Mouse (Mus musculus) lung, embryonic 16.5 days (tissue): ENCODE measurements around the gene Tmem129. TPM values are rescaled to one million over a fixed set of nuclear protein-coding genes. Genes with fewer than 3 reads are reported as not detected.

Source experiments
- ATAC-seq: fragments of 200-750 bp; cut with Nextera tagmentation; 2 replicates; pipeline ENCODE4 v1.8.0; 2017; ENCODE audit warnings: low read depth, mild to moderate bottlenecking, moderate library complexity
- H3K27ac ChIP-seq: fragments of 300-500 bp; sonication (generic); 2 replicates; pipeline ENCODE4 v1.5.1; 2014; ENCODE audit warnings: mild to moderate bottlenecking, control low read depth, low read length
- H3K27me3 ChIP-seq: fragments of 300-500 bp; sonication (generic); 2 replicates; pipeline ENCODE4 v1.6.1; 2014; ENCODE audit warnings: low read depth, low read length, mixed read lengths; ENCODE audit not compliant: control insufficient read depth, insufficient read depth
- H3K36me3 ChIP-seq: fragments of 300-500 bp; sonication (generic); 2 replicates; pipeline ENCODE4 v1.6.1; 2014; ENCODE audit warnings: low read length; ENCODE audit not compliant: control insufficient read depth, insufficient read depth
- H3K4me1 ChIP-seq: fragments of 300-500 bp; sonication (generic); replicated peaks from 2 replicates; pipeline ENCODE4 v1.6.1; 2014; ENCODE audit warnings: low read length, mixed read lengths; ENCODE audit not compliant: control insufficient read depth, insufficient read depth
- H3K4me2 ChIP-seq: fragments of 300-500 bp; sonication (generic); 2 replicates; pipeline ENCODE4 v1.6.1; 2014; ENCODE audit warnings: low read depth, low read length, control low read depth
- H3K4me3 ChIP-seq: fragments of 300-500 bp; sonication (generic); 2 replicates; pipeline ENCODE4 v1.5.1; 2014; ENCODE audit warnings: mild to moderate bottlenecking, low read length, control low read depth
- H3K9ac ChIP-seq: fragments of 300-500 bp; sonication (generic); 2 replicates; pipeline ENCODE4 v1.6.1; 2014; ENCODE audit warnings: low read length, control low read depth
- H3K9me3 ChIP-seq: fragments of 300-500 bp; sonication (generic); 2 replicates; pipeline ENCODE4 v1.6.1; 2016; ENCODE audit warnings: low read length; ENCODE audit not compliant: control insufficient read depth
- WGBS: fragments of 180-500 bp; shearing (Covaris S2); extraction: QIAGEN DNeasy Blood & Tissue Kit; methylation state at CpG from one replicate; pipeline ENCODE4 v1.1.7; 2014; 5-methylcytosine and 5-hydroxymethylcytosine counted together
- polyA plus RNA-seq: library from polyadenylated mRNA; unstranded; fragments of >200 nt; fragmentation: Nextera tagmentation; extraction: Ambion mirVana; gene quantifications from 2 replicates; pipeline ENCODE4 v1.2.1, GENCODE M21; 2015

The Tmem129 gene
- polyA plus RNA-seq, 1 experiment from 2014 or later, result 41.0 TPM

DNA sequence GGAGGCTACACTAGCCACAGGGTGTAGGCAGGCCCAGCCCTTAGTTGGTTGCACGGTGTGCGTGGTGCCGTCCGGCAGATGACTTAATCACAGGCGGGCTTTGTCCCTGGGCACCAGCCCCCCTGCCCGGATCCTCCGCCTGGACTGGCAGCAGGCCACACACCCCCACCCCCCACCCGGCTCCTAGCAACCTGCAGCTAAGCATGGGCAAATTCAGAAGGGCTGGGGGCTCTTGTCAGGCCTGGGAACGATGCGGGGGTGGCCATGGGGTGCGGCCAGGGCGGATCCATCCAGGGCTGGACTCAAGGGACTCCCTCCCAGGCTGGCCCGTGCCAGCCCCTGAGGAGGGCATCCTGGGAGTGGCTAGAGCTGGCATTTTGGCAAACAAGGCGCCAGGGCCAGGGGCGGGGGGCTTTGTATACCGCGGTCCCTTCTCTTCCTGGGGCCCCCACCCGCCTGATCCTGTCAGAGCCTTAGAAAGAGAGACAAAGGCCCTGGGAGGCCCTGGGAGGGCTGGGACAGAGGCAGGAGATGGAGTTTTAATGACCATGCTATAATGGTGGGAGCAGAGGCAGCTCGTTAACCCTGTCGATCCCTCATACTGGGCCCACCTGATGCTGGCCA is 31.1 kb upstream of the Tmem129 start:
- Histone ChIP-seq H3K9ac (peak overlapping the region; percentile 52), H3K9me3 (no peaks in the 10 kb centered on the region), H3K27ac (peak overlapping the region; percentile 62), H3K4me1 (peaks cover 53% of the 10 kb centered on the region), H3K27me3 (no peaks in the 10 kb centered on the region), H3K36me3 (no peaks in the 10 kb centered on the region), H3K4me3 (no peak overlapping the region), H3K4me2 (no peak overlapping the region)
- ATAC-seq, result peak; percentile 48; the same call in 1 of the 2 replicates
- 55% methylated on average over 20 of the region's 20 CpGs for WGBS

DNA sequence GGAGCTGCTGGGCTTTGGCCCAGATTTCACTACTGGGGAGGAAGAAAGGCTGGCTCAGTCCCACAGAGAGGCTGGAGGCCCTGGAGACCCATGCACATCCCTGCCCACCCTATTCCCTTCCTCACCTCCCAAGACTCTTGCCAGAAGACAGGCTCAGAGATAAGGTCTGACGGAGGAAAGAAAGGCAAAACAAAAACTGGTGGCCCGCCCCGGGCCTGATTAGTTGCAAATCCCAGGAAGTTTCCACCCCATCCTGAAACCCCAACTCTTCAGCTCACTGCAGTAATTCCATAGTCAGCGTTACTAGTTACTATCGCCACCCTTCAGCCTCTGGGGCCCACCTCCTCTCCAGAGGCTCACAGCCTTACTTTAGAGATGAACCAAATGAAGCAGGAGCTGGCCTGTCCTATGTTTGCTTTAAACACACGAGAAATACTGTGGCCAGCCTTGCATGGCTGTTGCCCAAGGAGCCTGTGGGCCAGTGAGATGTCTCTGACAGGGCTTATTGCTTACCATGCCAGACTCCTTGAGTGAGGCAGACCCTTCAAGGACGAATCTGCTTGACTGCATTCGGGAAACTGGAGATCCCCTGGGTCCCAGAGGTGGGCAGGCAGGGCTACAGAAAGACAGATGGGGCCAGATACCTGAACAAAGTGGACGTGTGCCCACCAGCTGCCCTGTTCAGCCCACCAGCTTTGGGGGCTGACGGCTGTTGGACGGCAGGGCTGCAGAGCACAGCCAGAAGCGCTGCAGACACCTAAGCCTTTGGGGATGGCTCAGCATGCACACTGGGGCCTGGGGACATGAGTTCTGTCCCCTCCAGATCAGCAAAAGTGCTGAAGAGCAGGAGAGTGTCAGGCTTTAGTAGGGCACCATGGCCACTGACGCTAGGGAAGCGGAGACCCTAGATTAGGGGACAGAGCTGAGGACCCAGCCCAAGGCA is 30.3 kb upstream of the Tmem129 start:
- H3K9ac ChIP-seq, result peak overlapping the region; percentile 52
- no peak for ATAC-seq
- H3K27me3 ChIP-seq, result no peaks in the 10 kb centered on the region
- no peaks in the 10 kb centered on the region for H3K9me3 ChIP-seq
- H3K36me3 ChIP-seq, result no peaks in the 10 kb centered on the region
- no peak overlapping the region for H3K4me2 ChIP-seq
- peak overlapping the region; percentile 39 for H3K27ac ChIP-seq
- 60% methylated on average over 14 of the region's 14 CpGs for WGBS
- H3K4me3 ChIP-seq, result no peak overlapping the region
- H3K4me1 ChIP-seq, result peaks cover 46% of the 10 kb centered on the region

DNA sequence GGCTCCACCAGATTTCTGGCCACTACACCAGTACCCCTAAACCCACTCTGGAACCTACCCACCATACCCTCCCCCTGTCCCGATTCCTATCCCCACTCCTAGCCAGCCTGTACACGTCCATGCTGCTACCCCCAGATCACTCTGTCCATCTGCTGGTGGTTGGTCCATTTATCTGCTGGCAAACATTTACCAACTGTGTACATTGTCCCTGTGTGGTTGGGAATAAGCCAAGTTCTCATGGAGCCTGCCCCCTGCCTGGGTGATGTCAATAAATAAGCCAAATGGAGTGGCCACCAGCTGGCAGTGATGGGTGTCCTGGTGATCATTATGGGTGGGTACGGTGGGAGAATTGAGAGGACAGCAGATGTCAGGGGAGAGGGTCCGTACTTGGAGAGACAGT is 28.9 kb upstream of the Tmem129 start:
- H3K27ac ChIP-seq, result no peak overlapping the region
- no peaks in the 10 kb centered on the region for H3K9me3 ChIP-seq
- no peak overlapping the region for H3K9ac ChIP-seq
- H3K27me3 ChIP-seq, result no peaks in the 10 kb centered on the region
- 56% methylated on average over 4 of the region's 4 CpGs for WGBS
- no peak overlapping the region for H3K4me2 ChIP-seq
- no peak for ATAC-seq
- H3K4me3 ChIP-seq, result no peak overlapping the region
- H3K4me1 ChIP-seq, result peaks cover 33% of the 10 kb centered on the region
- H3K36me3 ChIP-seq, result no peaks in the 10 kb centered on the region

DNA sequence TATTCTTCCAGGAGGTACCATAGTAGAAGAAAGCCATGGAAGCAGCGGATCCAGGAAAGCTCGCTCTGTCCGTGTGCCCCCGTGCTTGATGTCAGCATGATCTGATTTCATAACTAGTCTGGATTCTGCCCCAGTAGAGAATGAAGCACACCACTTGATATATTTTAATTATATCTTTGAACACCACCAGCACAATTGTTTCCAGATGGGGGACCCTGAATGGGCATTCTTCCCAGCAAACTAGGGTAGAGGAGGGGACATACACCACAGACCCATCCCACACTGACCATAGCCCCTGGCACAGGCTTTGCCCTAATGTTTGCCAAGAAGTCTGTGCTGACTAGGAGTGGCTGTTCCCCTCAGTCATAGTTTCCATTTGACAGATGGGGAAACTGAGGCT is 26.7 kb upstream of the Tmem129 start:
- Histone ChIP-seq H3K4me2 (no peak overlapping the region), H3K27me3 (no peaks in the 10 kb centered on the region), H3K27ac (no peak overlapping the region), H3K9me3 (no peaks in the 10 kb centered on the region), H3K9ac (no peak overlapping the region), H3K4me1 (peaks cover 22% of the 10 kb centered on the region), H3K36me3 (no peaks in the 10 kb centered on the region), H3K4me3 (no peak overlapping the region)
- no peak for ATAC-seq
- WGBS, result 73% methylated on average over 4 of the region's 4 CpGs

DNA sequence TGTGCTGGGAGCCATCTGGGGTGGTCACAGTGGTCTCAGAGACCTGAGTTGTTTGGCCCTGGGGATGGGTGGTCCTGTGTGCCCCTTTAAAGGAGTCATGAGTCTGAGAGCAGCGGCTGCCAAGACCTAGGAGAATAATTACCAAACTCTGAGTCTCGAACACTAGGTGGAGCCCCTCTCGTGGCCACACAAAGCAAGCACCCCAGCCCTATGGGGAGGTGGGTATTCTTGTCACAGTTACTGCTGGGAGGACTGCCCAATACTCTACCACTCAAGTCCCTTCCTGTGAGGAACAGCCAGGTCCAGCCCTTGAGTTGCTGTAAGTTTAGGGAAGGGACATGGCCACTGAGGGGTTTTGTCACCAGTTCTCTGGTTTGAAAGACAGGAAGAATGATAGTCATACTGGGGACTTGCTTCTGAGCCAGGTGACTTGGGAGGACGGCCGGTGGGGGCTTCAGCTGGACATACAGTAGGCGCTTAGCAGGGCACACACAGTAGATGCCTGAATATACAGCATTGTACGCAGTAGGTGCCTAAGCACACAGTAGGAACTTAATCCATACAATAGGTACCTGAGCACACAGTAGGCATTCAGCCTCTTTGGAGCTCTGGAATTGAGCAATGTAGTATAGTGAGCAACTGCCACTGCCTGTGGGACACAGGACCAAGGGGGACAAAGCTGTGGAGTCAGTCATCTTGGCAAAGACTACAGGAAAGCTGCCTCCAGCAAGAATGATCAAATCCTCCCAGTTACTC is 25.9 kb upstream of the Tmem129 start:
- Histone ChIP-seq H3K4me2 (no peak overlapping the region), H3K36me3 (no peaks in the 10 kb centered on the region), H3K4me1 (peaks cover 14% of the 10 kb centered on the region), H3K27ac (no peak overlapping the region), H3K9me3 (no peaks in the 10 kb centered on the region), H3K9ac (no peak overlapping the region), H3K27me3 (no peaks in the 10 kb centered on the region), H3K4me3 (no peak overlapping the region)
- 46% methylated on average over 7 of the region's 7 CpGs for WGBS
- ATAC-seq, result peak; percentile 76

DNA sequence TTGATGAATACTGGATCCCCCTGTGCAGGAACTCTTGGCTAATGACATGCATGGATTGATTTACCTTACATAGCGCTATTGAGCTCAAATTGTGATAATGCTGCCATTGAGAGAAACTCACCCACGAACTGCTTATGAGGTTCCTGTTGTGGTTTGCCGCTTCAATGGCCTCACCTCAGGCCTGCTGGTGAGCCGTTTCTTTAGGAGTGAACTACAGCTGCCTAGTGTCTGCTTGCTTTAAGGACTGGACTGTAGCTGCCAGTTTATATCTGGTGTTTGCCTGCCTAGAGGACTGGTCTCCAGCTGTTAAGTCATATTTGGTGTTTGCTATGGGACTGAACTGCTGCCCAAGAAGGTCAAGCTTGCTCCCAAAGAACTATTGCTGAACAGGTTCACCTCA is 24.7 kb upstream of the Tmem129 start:
- no peak overlapping the region for H3K27ac ChIP-seq
- peaks cover 9% of the 10 kb centered on the region for H3K4me1 ChIP-seq
- ATAC-seq, result no peak
- H3K4me3 ChIP-seq, result no peak overlapping the region
- no peak overlapping the region for H3K9ac ChIP-seq
- no peak overlapping the region for H3K4me2 ChIP-seq
- 82% methylated on average over 4 of the region's 4 CpGs for WGBS
- H3K36me3 ChIP-seq, result no peaks in the 10 kb centered on the region
- no peaks in the 10 kb centered on the region for H3K9me3 ChIP-seq
- no peaks in the 10 kb centered on the region for H3K27me3 ChIP-seq

DNA sequence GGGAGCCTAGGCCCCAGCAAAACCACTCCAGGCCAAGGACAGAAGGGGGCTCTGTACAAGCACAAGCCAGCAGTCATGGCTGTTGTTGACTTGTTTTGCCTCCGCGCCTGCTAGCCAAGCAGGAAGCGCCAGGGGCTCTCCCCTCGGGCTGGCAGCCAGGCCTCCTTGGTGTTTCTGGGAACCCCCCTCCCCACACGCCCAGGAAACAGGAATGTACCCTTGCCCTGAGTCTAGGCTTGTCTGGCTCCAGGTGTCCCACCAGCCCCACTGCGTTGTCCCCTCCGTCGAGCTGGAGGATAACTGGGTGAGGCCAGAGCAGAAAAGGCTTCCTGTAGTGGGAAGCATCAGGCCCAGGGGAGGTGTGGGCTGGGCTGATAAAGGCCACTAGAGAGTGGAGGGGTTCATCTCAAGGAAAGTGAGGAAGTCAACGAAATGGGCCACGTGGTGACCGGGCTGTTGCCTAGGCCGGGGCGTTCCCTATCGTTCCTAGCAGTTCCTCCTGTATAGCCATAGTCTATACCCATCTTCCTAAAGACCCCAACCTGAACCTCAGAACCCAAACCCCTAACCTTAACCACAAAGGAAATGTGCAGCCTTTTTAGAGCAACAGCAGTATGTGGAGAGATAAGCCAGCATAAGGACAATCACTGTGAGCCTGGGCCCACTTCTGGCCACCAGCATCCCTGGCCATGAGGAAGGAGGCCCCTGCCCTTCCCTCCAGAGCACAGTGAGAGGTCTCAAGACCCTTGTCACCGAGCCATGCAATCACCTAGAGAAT is 23.6 kb upstream of the Tmem129 start:
- no peaks in the 10 kb centered on the region for H3K36me3 ChIP-seq
- no peaks in the 10 kb centered on the region for H3K27me3 ChIP-seq
- H3K4me2 ChIP-seq, result no peak overlapping the region
- H3K27ac ChIP-seq, result no peak overlapping the region
- H3K9ac ChIP-seq, result no peak overlapping the region
- H3K4me3 ChIP-seq, result no peak overlapping the region
- H3K9me3 ChIP-seq, result no peaks in the 10 kb centered on the region
- no peak for ATAC-seq
- 75% methylated on average over 15 of the region's 15 CpGs for WGBS
- peaks cover 5% of the 10 kb centered on the region for H3K4me1 ChIP-seq

DNA sequence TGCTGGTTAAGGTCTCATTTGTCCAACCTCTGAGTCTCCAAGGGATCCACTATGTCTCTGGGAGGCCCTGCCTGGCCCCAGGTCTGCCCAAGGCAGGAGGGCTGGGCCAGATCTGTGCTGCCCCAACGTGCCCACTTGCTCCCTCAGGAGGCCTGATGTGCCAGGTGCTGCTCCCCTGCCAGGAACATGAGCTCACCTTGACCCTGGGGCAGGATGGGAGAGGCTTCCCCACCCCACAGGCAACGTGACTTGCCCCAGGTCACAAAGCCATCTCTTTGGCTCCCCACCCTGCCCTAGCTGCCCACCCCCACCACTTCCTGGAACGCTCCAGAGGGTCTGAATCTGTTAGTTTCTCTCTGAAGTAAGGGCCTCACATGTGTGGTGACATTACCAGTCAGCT is 22.8 kb upstream of the Tmem129 start:
- no peak overlapping the region for H3K4me2 ChIP-seq
- no peak overlapping the region for H3K27ac ChIP-seq
- WGBS, result 60% methylated on average over 3 of the region's 3 CpGs
- no peaks in the 10 kb centered on the region for H3K9me3 ChIP-seq
- no peak overlapping the region for H3K4me3 ChIP-seq
- H3K4me1 ChIP-seq, result peaks cover 5% of the 10 kb centered on the region; the same call in 1 of the 2 replicates
- no peak for ATAC-seq
- no peaks in the 10 kb centered on the region for H3K36me3 ChIP-seq
- H3K27me3 ChIP-seq, result no peaks in the 10 kb centered on the region
- H3K9ac ChIP-seq, result no peak overlapping the region
